In the genomic region with DNA sequence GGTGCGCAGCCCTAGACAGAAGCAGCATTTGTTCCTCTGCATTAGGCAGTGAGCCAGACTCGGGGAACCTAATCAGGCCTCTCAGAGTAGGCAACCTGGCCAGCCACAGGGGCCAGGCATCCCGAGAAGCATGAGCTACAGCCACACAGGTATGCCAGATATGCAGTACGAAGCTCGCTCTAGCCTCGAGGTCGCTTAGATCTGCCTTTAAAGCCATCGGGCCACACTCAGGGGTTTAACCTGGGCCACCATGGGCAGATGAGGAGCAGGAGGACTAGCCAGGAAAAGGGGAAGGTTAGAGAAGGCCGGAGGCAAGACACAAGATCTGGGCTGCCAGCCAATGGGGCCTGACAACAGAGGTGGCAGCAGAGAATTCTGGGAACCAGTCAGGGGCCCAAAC, we compare ENCODE assay signal across 11 mouse cellular contexts. TPM values are rescaled to one million over a fixed set of nuclear protein-coding genes. Genes with fewer than 3 reads are reported as not detected.
A peak's percentile ranks its signal among the peaks of the same experiment; 100 is the strongest.
DNase-seq lines count a peak whose midpoint lies in the region; ATAC-seq lines count a peak whose summit lies in the region.
"Had no signal": no experiment of that assay in that cellular context is flagged by ENCODE, and none has a peak within 500 bp of the region (broad histone marks: within the 10 kb centered on the region; RNA-seq: fewer than 3 reads in every experiment).

No protein-coding gene starts in this region.

- H3K9me3 ChIP-seq in embryonic facial prominence, embryonic 13.5 days = no peaks in the 10 kb centered on the region
- H3K9me3 ChIP-seq: embryonic facial prominence, embryonic 15.5 days; hindbrain, embryonic 15.5 days had no signal

- H3K4me2 ChIP-seq in embryonic facial prominence, embryonic 13.5 days = no peak overlapping the region
- H3K4me2 ChIP-seq: embryonic facial prominence, embryonic 15.5 days; hindbrain, embryonic 15.5 days had no signal

- no peak overlapping the region for H3K4me3 ChIP-seq in embryonic facial prominence, embryonic 13.5 days
- H3K4me3 ChIP-seq: embryonic facial prominence, embryonic 15.5 days; hindbrain, embryonic 15.5 days had no signal

- no peak overlapping the region for H3K27ac ChIP-seq in embryonic facial prominence, embryonic 13.5 days
- H3K27ac ChIP-seq: embryonic facial prominence, embryonic 15.5 days; hindbrain, embryonic 15.5 days; liver, embryonic 14.5 days had no signal

- H3K9ac ChIP-seq in embryonic facial prominence, embryonic 13.5 days = 0 out of 2 replicates have a peak overlapping the region, but pooled peaks have one; percentile 12
- H3K9ac ChIP-seq: embryonic facial prominence, embryonic 15.5 days; hindbrain, embryonic 15.5 days; liver, embryonic 14.5 days had no signal

- DNase-seq in heart, adult 11 months = peak; percentile 96
- no peak for DNase-seq in heart, postnatal 25 days (ENCODE audit: low spot score)
- DNase-seq in adipocyte (ENCODE audit: low spot score) = peak; percentile 79
- DNase-seq in kidney, adult 9 months = peak; percentile 77
- DNase-seq in frontal cortex, postnatal 36 days (ENCODE audit: low spot score in 2 of 2) = no peak
- DNase-seq in urinary bladder, postnatal 4 days (ENCODE audit: low spot score in 2 of 2) = no peak

- intact Hi-C loops in heart, postnatal 25 days (cut with DNase I) = loop anchor here (10.0 kb wide), 1 partner anchor 107 kb away; no protein-coding TSS in a partner anchor

- H3K27me3 ChIP-seq in embryonic facial prominence, embryonic 13.5 days = no peaks in the 10 kb centered on the region
- H3K27me3 ChIP-seq: embryonic facial prominence, embryonic 15.5 days; hindbrain, embryonic 15.5 days had no signal

- peaks cover 35% of the 10 kb centered on the region for H3K36me3 ChIP-seq in embryonic facial prominence, embryonic 13.5 days

- ATAC-seq in embryonic facial prominence, embryonic 13.5 days (ENCODE audit: insufficient number of reproducible peaks, insufficient read depth, low FRiP score, low TSS enrichment, low read depth) = no peak
- ATAC-seq in monocyte, adult 5-6 weeks (replicated peaks; ENCODE audit: insufficient number of reproducible peaks, low FRiP score, low TSS enrichment, poor library complexity, severe bottlenecking) = no peak

- H3K4me1 ChIP-seq in embryonic facial prominence, embryonic 13.5 days = peaks cover 28% of the 10 kb centered on the region

- WGBS in embryonic facial prominence, embryonic 13.5 days = 81% methylated on average over 9 of the region's 9 CpGs

RNA-seq across cellular contexts. Expression of a gene that starts 22.1 kb away (rescaled TPM):
- total RNA-seq in heart, postnatal 25 days (2021) = 10 to 100 TPM; 80.0 to 90.6 TPM
- polyA plus RNA-seq in embryonic facial prominence, embryonic 13.5 days (2015; fragmentation: Nextera tagmentation; extraction: Ambion mirVana) = 134 and 146 TPM in 2 replicates
- 48.5 to 69.7 TPM (median 51.8 TPM) in 3 replicates for total RNA-seq in monocyte, adult 5-6 weeks (2017)

Comparison
In these comparisons a context has a peak if more than half of its experiments do, and no peak if none do; other contexts are left out.
1. DNase-seq: peak in heart, adult 11 months (single experiment), adipocyte (single experiment) and kidney, adult 9 months (single experiment); none in heart, postnatal 25 days (single experiment), frontal cortex, postnatal 36 days (0 of 2) and urinary bladder, postnatal 4 days (0 of 2).